Comparison of ENCODE assay signal across 10 mouse cellular contexts in the genomic region with DNA sequence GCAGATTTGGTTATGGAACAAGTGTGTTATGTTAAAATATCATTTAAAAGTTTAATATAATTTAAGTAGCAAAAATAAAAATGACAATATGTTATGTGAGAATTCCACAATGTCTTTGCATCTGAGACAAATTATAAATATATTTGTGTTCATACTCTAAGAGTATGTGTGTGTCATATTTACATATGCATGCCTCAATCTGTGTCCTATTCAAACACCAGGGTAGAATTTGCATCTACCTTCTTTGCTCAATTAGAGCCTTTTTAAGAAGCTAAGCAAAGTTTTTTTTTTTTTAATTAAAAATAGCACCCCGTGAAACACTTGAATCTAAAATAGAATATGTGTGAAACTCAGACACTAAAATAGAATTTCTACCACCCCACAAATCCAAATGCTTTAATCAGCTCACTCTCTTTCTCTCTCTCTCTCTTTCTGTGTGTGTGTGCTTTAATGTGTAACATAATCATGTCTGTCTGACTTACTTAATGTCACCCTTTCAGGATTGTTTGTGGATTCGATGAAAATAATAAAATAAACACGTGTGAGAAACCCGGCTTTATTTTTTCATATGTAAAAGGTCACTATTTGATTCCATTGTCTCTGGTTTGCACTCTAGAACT.
DNase-seq lines count a peak whose midpoint lies in the region; ATAC-seq and TF ChIP-seq lines count a peak whose summit lies in the region.
"Had no signal": no experiment of that assay in that cellular context is flagged by ENCODE, and none has a peak within 500 bp of the region (broad histone marks: within the 10 kb centered on the region; RNA-seq: fewer than 3 reads in every experiment).

No protein-coding gene starts in this region.

- no peak overlapping the region for H3K4me2 ChIP-seq in forebrain, embryonic 15.5 days (replicated peaks)
- H3K4me2 ChIP-seq in forebrain, postnatal 0 days (ENCODE audit: low read depth): no peak overlapping the region
- no peak overlapping the region for H3K4me2 ChIP-seq in forebrain, embryonic 13.5 days
- H3K4me2 ChIP-seq in midbrain, embryonic 11.5 days: no peak overlapping the region
- H3K4me2 ChIP-seq: embryonic facial prominence, embryonic 12.5 days had no signal

- TF ChIP-seq POLR2A in brain, embryonic 14.5 days (IDR thresholded peaks at IDR 0.05; ENCODE audit: borderline replicate concordance, extremely low read depth, insufficient read depth, insufficient read length, poor library complexity, severe bottlenecking): no peak

- peak; percentile 62; the same call in 1 of the 2 replicates for ATAC-seq in forebrain, embryonic 15.5 days (replicated peaks)
- peak; percentile 36 for ATAC-seq in forebrain, postnatal 0 days
- no peak; the same call in 1 of the 2 replicates for ATAC-seq in forebrain, embryonic 13.5 days
- ATAC-seq in midbrain, embryonic 11.5 days (ENCODE audit: low FRiP score): no peak

- peak overlapping the region; percentile 54 for H3K27ac ChIP-seq in forebrain, embryonic 15.5 days (replicated peaks)
- no peak overlapping the region for H3K27ac ChIP-seq in forebrain, embryonic 10.5 days
- H3K27ac ChIP-seq in forebrain, postnatal 0 days (ENCODE audit: low read depth, low read length): no peak overlapping the region
- no peak overlapping the region for H3K27ac ChIP-seq in forebrain, embryonic 13.5 days
- no peak overlapping the region for H3K27ac ChIP-seq in midbrain, embryonic 11.5 days (ENCODE audit: low read depth, low read length)
- H3K27ac ChIP-seq in midbrain, embryonic 10.5 days (replicated peaks): no peak overlapping the region
- H3K27ac ChIP-seq: embryonic facial prominence, embryonic 10.5 days; embryonic facial prominence, embryonic 12.5 days had no signal

- H3K4me1 ChIP-seq in forebrain, embryonic 15.5 days: peaks cover 6% of the 10 kb centered on the region
- no peaks in the 10 kb centered on the region for H3K4me1 ChIP-seq in forebrain, embryonic 10.5 days
- no peaks in the 10 kb centered on the region for H3K4me1 ChIP-seq in forebrain, postnatal 0 days (ENCODE audit: insufficient read depth)
- peaks cover 6% of the 10 kb centered on the region for H3K4me1 ChIP-seq in forebrain, embryonic 13.5 days
- no peaks in the 10 kb centered on the region for H3K4me1 ChIP-seq in midbrain, embryonic 11.5 days (ENCODE audit: control insufficient read depth, insufficient read depth, low read length)
- H3K4me1 ChIP-seq in midbrain, embryonic 10.5 days: no peaks in the 10 kb centered on the region
- H3K4me1 ChIP-seq: embryonic facial prominence, embryonic 10.5 days; embryonic facial prominence, embryonic 12.5 days had no signal

- H3K9me3 ChIP-seq in forebrain, embryonic 15.5 days: no peaks in the 10 kb centered on the region
- H3K9me3 ChIP-seq in forebrain, embryonic 10.5 days: no peaks in the 10 kb centered on the region
- no peaks in the 10 kb centered on the region for H3K9me3 ChIP-seq in forebrain, postnatal 0 days (ENCODE audit: low read length)
- no peaks in the 10 kb centered on the region for H3K9me3 ChIP-seq in forebrain, embryonic 13.5 days (replicated peaks)
- H3K9me3 ChIP-seq in midbrain, embryonic 11.5 days (ENCODE audit: control insufficient read depth, low read length): no peaks in the 10 kb centered on the region
- H3K9me3 ChIP-seq in midbrain, embryonic 10.5 days (replicated peaks): no peaks in the 10 kb centered on the region
- H3K9me3 ChIP-seq: embryonic facial prominence, embryonic 10.5 days; embryonic facial prominence, embryonic 12.5 days had no signal

- no peaks in the 10 kb centered on the region for H3K27me3 ChIP-seq in forebrain, embryonic 15.5 days
- no peaks in the 10 kb centered on the region for H3K27me3 ChIP-seq in forebrain, embryonic 10.5 days (ENCODE audit: poor library complexity, severe bottlenecking)
- H3K27me3 ChIP-seq in forebrain, postnatal 0 days (ENCODE audit: insufficient read depth, low read length): no peaks in the 10 kb centered on the region
- H3K27me3 ChIP-seq in forebrain, embryonic 13.5 days: no peaks in the 10 kb centered on the region
- H3K27me3 ChIP-seq in midbrain, embryonic 11.5 days (ENCODE audit: control insufficient read depth, insufficient read depth, low read length): no peaks in the 10 kb centered on the region
- no peaks in the 10 kb centered on the region for H3K27me3 ChIP-seq in midbrain, embryonic 10.5 days (ENCODE audit: low read depth, poor library complexity, severe bottlenecking)
- H3K27me3 ChIP-seq: embryonic facial prominence, embryonic 12.5 days had no signal

- 64% methylated on average over 4 of the region's 4 CpGs for WGBS in forebrain, embryonic 15.5 days
- WGBS in forebrain, embryonic 10.5 days: 91% methylated on average over 4 of the region's 4 CpGs
- 52% methylated on average over 4 of the region's 4 CpGs for WGBS in forebrain, postnatal 0 days
- 72% methylated on average over 4 of the region's 4 CpGs for WGBS in forebrain, embryonic 13.5 days
- WGBS in midbrain, embryonic 11.5 days: 81% methylated on average over 4 of the region's 4 CpGs
- WGBS in midbrain, embryonic 10.5 days: 91% methylated on average over 4 of the region's 4 CpGs

- no peak overlapping the region for H3K9ac ChIP-seq in forebrain, embryonic 15.5 days (replicated peaks)
- H3K9ac ChIP-seq in forebrain, postnatal 0 days: no peak overlapping the region
- H3K9ac ChIP-seq in forebrain, embryonic 13.5 days: no peak overlapping the region
- H3K9ac ChIP-seq in midbrain, embryonic 11.5 days (ENCODE audit: low read length): no peak overlapping the region
- H3K9ac ChIP-seq: embryonic facial prominence, embryonic 12.5 days had no signal

- no peak for DNase-seq in forebrain, embryonic 10.5 days (ENCODE audit: extremely low spot score, low spot score)
- DNase-seq in forebrain, postnatal 0 days: peak; percentile 12
- peak; percentile 17 for DNase-seq in midbrain, embryonic 11.5 days (ENCODE audit: low spot score, missing footprints)
- no peak for DNase-seq in midbrain, embryonic 10.5 days (ENCODE audit: low spot score)
- DNase-seq in brain, embryonic 14.5 days (ENCODE audit: low read depth): peak; percentile 44
- DNase-seq in cerebellum, adult 8-10 months: no peak

- H3K36me3 ChIP-seq in forebrain, embryonic 15.5 days: no peaks in the 10 kb centered on the region
- no peaks in the 10 kb centered on the region for H3K36me3 ChIP-seq in forebrain, embryonic 10.5 days (replicated peaks)
- no peaks in the 10 kb centered on the region for H3K36me3 ChIP-seq in forebrain, postnatal 0 days (ENCODE audit: insufficient read depth)
- no peaks in the 10 kb centered on the region for H3K36me3 ChIP-seq in forebrain, embryonic 13.5 days (ENCODE audit: poor library complexity, severe bottlenecking)
- no peaks in the 10 kb centered on the region for H3K36me3 ChIP-seq in midbrain, embryonic 11.5 days (ENCODE audit: control insufficient read depth, insufficient read depth, low read length)
- no peaks in the 10 kb centered on the region for H3K36me3 ChIP-seq in midbrain, embryonic 10.5 days
- H3K36me3 ChIP-seq: embryonic facial prominence, embryonic 10.5 days; embryonic facial prominence, embryonic 12.5 days had no signal

- no peak for TF ChIP-seq CTCF in forebrain, postnatal 0 days (IDR thresholded peaks at IDR 0.05; ENCODE audit: low read depth)
- TF ChIP-seq CTCF in brain, embryonic 14.5 days (IDR thresholded peaks at IDR 0.05; ENCODE audit: borderline replicate concordance, extremely low read depth, insufficient read depth, insufficient read length): no peak

- no peak overlapping the region for H3K4me3 ChIP-seq in forebrain, embryonic 15.5 days
- no peak overlapping the region for H3K4me3 ChIP-seq in forebrain, embryonic 10.5 days
- H3K4me3 ChIP-seq in forebrain, postnatal 0 days (ENCODE audit: low read depth, low read length): no peak overlapping the region
- H3K4me3 ChIP-seq in forebrain, embryonic 13.5 days: no peak overlapping the region
- H3K4me3 ChIP-seq in midbrain, embryonic 11.5 days (ENCODE audit: low read depth, low read length): no peak overlapping the region
- H3K4me3 ChIP-seq in midbrain, embryonic 10.5 days: no peak overlapping the region
- H3K4me3 ChIP-seq: embryonic facial prominence, embryonic 10.5 days; embryonic facial prominence, embryonic 12.5 days had no signal

Comparison
In these comparisons a context has a peak if more than half of its experiments do, and no peak if none do; other contexts are left out.
1. ATAC-seq: peak in forebrain, embryonic 15.5 days (single experiment) and forebrain, postnatal 0 days (single experiment); none in forebrain, embryonic 13.5 days (single experiment) and midbrain, embryonic 11.5 days (single experiment).
2. DNase-seq: peak in forebrain, postnatal 0 days (single experiment), midbrain, embryonic 11.5 days (single experiment) and brain, embryonic 14.5 days (single experiment); none in forebrain, embryonic 10.5 days (single experiment), midbrain, embryonic 10.5 days (single experiment) and cerebellum, adult 8-10 months (single experiment).